ENCODE assay signal across 8 mouse cellular contexts in genomic region chr6:71823488-71823887, GRCm38 (mm10). TPM values are rescaled to one million over a fixed set of nuclear protein-coding genes. Genes with fewer than 3 reads are reported as not detected.
DNase-seq lines count a peak whose midpoint lies in the region; ATAC-seq lines count a peak whose summit lies in the region.

No protein-coding gene starts in this region.

- no peaks in the 10 kb centered on the region for H3K4me1 ChIP-seq in hindbrain, embryonic 11.5 days (replicated peaks; ENCODE audit: control insufficient read depth, insufficient read depth, low read length)

- peak overlapping the region; percentile 50 for H3K4me3 ChIP-seq in hindbrain, embryonic 11.5 days (ENCODE audit: low read depth, low read length)

- peak overlapping the region; percentile 44 for H3K9ac ChIP-seq in hindbrain, embryonic 11.5 days (ENCODE audit: low read depth, low read length)

- peak; percentile 92 for ATAC-seq in hindbrain, embryonic 11.5 days (ENCODE audit: low FRiP score)

- no peak overlapping the region for H3K27ac ChIP-seq in hindbrain, embryonic 11.5 days (ENCODE audit: low read depth, low read length)

- DNase-seq in Muller cell, postnatal 12 days (ENCODE audit: inconsistent ontology term): peak; percentile 80
- peak; percentile 86 for DNase-seq in cerebellum, adult 9-11 months
- peak; percentile 87 to 95 for DNase-seq in frontal cortex, adult 2 months (ENCODE audit: extremely low spot score in 1 of 2, low spot score in 1 of 2)
- peak; percentile 86 for DNase-seq in hindbrain, embryonic 11.5 days (ENCODE audit: low spot score)
- peak; percentile 79 to 88 for DNase-seq in layer of hippocampus, postnatal 14 days (ENCODE audit: low spot score in 2 of 2)
- DNase-seq in lung, postnatal 14 days: peak; percentile 88
- peak; percentile 78 for DNase-seq in retina, adult 2 months (ENCODE audit: low read depth, low spot score)
- DNase-seq in thymus, postnatal 36 days: peak; percentile 86

- H3K4me2 ChIP-seq in hindbrain, embryonic 11.5 days (replicated peaks; ENCODE audit: low read depth, low read length): peak overlapping the region; percentile 68

- H3K36me3 ChIP-seq in hindbrain, embryonic 11.5 days (ENCODE audit: control insufficient read depth, insufficient read depth, low read length): no peaks in the 10 kb centered on the region

- WGBS in hindbrain, embryonic 11.5 days: under 1% methylated on average over 19 of the region's 19 CpGs

- H3K27me3 ChIP-seq in hindbrain, embryonic 11.5 days (ENCODE audit: control insufficient read depth, insufficient read depth, low read length): no peaks in the 10 kb centered on the region

- no peaks in the 10 kb centered on the region for H3K9me3 ChIP-seq in hindbrain, embryonic 11.5 days (ENCODE audit: control insufficient read depth, low read length)

RNA-seq across cellular contexts. Expression of gene Mrpl35, which starts 3.3 kb away (rescaled TPM):
- 16.6 and 18.4 TPM in 2 replicates for polyA plus RNA-seq in frontal cortex, adult 2 months (2012; rRNA removed)
- 58.4 and 63.3 TPM in 2 replicates for polyA plus RNA-seq in hindbrain, embryonic 11.5 days (2014; fragmentation: Nextera tagmentation; extraction: Ambion mirVana)
- total RNA-seq in layer of hippocampus, postnatal 14 days (2021): 10 to 100 TPM; 28.0 to 28.3 TPM

RNA-seq across cellular contexts. Expression of gene Immt, which starts 7.6 kb away (rescaled TPM):
- 85.1 and 92.1 TPM in 2 replicates for polyA plus RNA-seq in frontal cortex, adult 2 months (2012; rRNA removed)
- polyA plus RNA-seq in hindbrain, embryonic 11.5 days (2014; fragmentation: Nextera tagmentation; extraction: Ambion mirVana): 186 and 202 TPM in 2 replicates
- 100 to 1,000 TPM; 144 to 145 TPM for total RNA-seq in layer of hippocampus, postnatal 14 days (2021)
